Mouse (Mus musculus) kidney, adult 2 months (tissue): ENCODE results near the gene Gm10053. TPM values are rescaled to one million over a fixed set of nuclear protein-coding genes. Genes with fewer than 3 reads are reported as not detected.

Experiments
- DNase-seq: peaks from one replicate; pipeline ENCODE4 v3.0.0; 2021
- H3K27ac ChIP-seq: fragments of 200-500 bp; 2 replicates; pipeline ENCODE4 v1.5.1; 2012; ENCODE audit warnings: low read depth, low read length, control low read depth, inconsistent platforms; ENCODE audit not compliant: insufficient read depth
- H3K27me3 ChIP-seq: fragments of 200-500 bp; replicated peaks from 2 replicates; pipeline ENCODE4 v1.6.1; 2012; ENCODE audit warnings: mild to moderate bottlenecking, moderate library complexity, low read length, inconsistent platforms; ENCODE audit not compliant: control insufficient read depth, insufficient read depth
- H3K36me3 ChIP-seq: fragments of 200-500 bp; 2 replicates; pipeline ENCODE4 v1.6.1; 2012; ENCODE audit warnings: mild to moderate bottlenecking, moderate library complexity, low read length, inconsistent platforms; ENCODE audit not compliant: control insufficient read depth, insufficient read depth
- H3K4me1 ChIP-seq: fragments of 200-500 bp; 2 replicates; pipeline ENCODE4 v1.6.1; 2011; ENCODE audit warnings: low read length; ENCODE audit not compliant: control insufficient read depth, insufficient read depth
- H3K4me3 ChIP-seq: fragments of 200-500 bp; 2 replicates; pipeline ENCODE4 v1.5.1; 2011; ENCODE audit warnings: mild to moderate bottlenecking, low read depth, low read length, control low read depth; ENCODE audit not compliant: insufficient read depth
- CTCF ChIP-seq: fragments of 200-500 bp; conservative IDR thresholded peaks from 2 replicates; pipeline ENCODE4 v1.5.1; 2011; ENCODE audit warnings: low read depth, mild to moderate bottlenecking, control low read depth, low read length, moderate library complexity, mixed read lengths; ENCODE audit not compliant: insufficient read depth, insufficient read length
- POLR2A ChIP-seq: fragments of 200-500 bp; IDR thresholded peaks from one replicate; pipeline ENCODE4 v1.6.1; 2011; ENCODE audit warnings: low read depth, low read length, control low read depth
- WGBS: fragments of 180-500 bp; shearing (Covaris S2); methylation state at CpG from one replicate; pipeline ENCODE4 v1.1.7; 2018; 5-methylcytosine and 5-hydroxymethylcytosine counted together
- polyA plus RNA-seq: library from polyadenylated mRNA; depleted of rRNA; stranded (reverse); fragments of >200 nt; gene quantifications from 2 replicates; pipeline ENCODE4 v1.2.3, GENCODE M21; 2012; rRNA removed

The Gm10053 gene
- polyA plus RNA-seq, 1 experiment = 89.3 TPM

DNA sequence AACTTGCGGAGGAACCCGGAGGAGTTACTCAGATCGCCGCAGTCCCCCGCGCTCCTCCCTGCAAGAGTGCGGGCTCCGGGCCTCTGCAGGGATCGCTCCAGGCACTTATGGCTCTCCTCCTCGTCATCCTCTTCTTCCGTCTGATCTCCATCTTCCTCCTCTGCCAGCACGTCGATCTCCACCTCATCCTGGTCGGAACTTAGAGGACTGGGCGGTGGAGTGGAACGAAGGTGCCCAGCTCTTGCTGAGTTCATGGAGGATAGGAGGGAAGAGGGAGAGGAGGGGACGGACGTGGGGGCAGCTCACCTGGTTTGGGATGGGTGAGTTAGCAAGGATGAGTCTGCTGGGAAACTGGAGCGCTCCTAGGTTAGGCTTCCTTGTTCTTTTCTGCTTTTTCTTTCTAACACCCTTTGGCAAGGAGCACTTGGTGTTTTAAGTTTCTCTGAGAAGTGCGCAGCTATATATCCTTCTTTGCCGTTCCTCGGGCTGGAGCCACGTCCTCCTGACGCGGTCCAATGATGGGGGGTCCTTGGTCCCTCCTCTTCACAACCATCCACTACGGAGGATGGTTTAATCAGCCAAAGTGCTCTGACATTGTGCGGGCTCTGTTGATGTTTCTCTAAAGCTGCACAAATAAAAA is 25.2 kb downstream of the Gm10053 start, which contains the start of gene Foxd4:
Gene Foxd4 (minus strand): TSS at position 617 of the 640 bp plus-strand sequence.
- Histone ChIP-seq H3K4me1 (peaks cover 8% of the 10 kb centered on the region; the same call in 1 of the 2 replicates), H3K36me3 (no peaks in the 10 kb centered on the region), H3K27me3 (peaks cover 6% of the 10 kb centered on the region), H3K27ac (no peak within 1 kb of the TSS), H3K4me3 (peak within 1 kb of the TSS; percentile 22; the same call in 1 of the 2 replicates)
- DNase-seq = no peak
- WGBS = 2% methylated on average over 27 of the region's 27 CpGs
- TF ChIP-seq POLR2A (no peak), CTCF (no peak)

DNA sequence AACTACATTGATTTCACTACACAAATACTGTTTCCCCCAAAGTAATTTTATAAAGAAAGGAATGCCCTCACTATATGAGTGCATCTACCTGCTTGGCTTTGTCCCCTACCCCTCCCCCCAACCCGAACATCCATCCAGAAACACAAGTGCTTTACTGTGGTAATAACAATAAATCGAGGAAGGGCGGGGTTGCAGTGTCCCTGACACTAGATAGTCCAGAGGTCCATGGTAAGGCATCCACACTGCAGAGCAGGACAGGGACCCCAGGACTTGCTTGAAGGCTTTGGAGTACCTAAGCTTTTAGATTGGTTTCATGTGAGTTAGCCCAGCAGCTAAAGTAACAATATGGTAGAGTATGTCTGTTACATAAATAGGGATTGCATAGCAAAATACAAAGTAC is 26.2 kb downstream of the Gm10053 start:
- 11% methylated on average over 3 of the region's 3 CpGs for WGBS
- Histone ChIP-seq H3K27me3 (peaks cover 6% of the 10 kb centered on the region), H3K36me3 (no peaks in the 10 kb centered on the region), H3K4me3 (no peak overlapping the region), H3K27ac (no peak overlapping the region), H3K4me1 (peaks cover 8% of the 10 kb centered on the region; the same call in 1 of the 2 replicates)
- TF ChIP-seq POLR2A = no peak
- TF ChIP-seq CTCF = no peak
- no peak for DNase-seq

DNA sequence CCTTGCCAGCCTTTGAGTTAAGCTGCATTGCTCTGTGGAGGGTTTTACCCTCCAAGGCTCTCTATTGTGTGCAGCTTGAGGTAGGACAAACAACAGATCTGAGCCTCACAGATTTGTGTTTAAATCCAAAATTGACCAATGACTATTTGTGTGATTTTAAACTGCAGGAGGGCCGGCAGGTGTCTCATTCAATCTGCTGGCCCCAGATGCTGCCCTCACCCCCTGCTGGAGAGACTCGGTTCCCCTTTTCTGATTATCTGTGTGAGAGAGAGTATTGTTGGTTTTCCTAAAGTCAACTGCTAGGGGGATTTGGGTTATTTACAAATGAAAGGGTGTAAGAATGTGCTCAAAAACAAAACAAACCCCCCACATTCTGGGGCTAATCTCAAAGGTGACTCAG is 26.8 kb downstream of the Gm10053 start:
- Histone ChIP-seq H3K4me3 (no peak overlapping the region), H3K27me3 (peaks cover 6% of the 10 kb centered on the region), H3K36me3 (no peaks in the 10 kb centered on the region), H3K27ac (no peak overlapping the region), H3K4me1 (peaks cover 8% of the 10 kb centered on the region; the same call in 1 of the 2 replicates)
- no peak for TF ChIP-seq POLR2A
- WGBS = 10% methylated on average over 2 of the region's 2 CpGs
- no peak for DNase-seq

DNA sequence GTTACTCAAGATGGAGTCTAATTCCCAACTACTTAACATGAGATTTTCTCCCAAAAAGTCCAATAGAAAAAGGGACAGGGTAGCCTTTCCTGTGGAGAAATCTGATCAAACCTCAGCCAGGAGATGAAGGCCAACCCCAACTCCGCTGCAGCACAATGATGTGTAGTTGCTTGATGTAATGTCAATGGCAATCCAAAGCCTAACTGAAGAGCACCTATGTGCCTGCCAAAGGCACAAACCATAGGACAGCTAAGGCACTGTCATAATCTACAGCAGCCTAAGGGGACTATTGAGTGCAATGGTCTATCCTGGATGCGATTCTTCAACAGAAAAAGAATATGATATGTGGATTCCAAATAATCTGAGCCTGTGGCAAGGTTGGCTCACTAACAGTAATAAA is 27.3 kb downstream of the Gm10053 start:
- H3K36me3 ChIP-seq = no peaks in the 10 kb centered on the region
- H3K27ac ChIP-seq = no peak overlapping the region
- 67% methylated on average over 2 of the region's 2 CpGs for WGBS
- no peak for DNase-seq
- H3K4me3 ChIP-seq = no peak overlapping the region
- no peak for TF ChIP-seq CTCF
- no peak for TF ChIP-seq POLR2A
- peaks cover 3% of the 10 kb centered on the region for H3K27me3 ChIP-seq
- H3K4me1 ChIP-seq = peaks cover 8% of the 10 kb centered on the region; the same call in 1 of the 2 replicates

DNA sequence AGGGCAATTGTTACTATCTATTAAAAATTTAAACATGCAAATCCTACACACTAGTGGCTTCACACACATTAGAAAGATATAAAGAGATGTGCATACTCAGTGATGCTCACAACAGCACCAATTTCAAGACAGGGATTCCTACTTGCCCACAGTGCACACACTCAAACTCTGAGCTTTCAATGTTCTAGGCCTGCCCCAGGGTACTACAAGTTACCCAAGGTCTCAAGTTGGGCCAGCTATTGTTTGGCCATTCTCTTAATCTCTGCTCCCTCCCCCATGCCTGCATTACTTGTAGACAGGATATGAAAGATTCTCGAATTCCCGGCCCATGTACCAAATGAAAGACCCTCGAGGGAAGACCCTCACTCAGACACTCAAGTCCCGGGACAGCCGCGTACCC is 32.2 kb downstream of the Gm10053 start:
- 95% methylated on average over 6 of the region's 6 CpGs for WGBS
- H3K27ac ChIP-seq = no peak overlapping the region
- H3K36me3 ChIP-seq = no peaks in the 10 kb centered on the region
- no peak for TF ChIP-seq POLR2A
- TF ChIP-seq CTCF = no peak
- no peaks in the 10 kb centered on the region for H3K4me1 ChIP-seq
- no peaks in the 10 kb centered on the region for H3K27me3 ChIP-seq
- DNase-seq = no peak
- no peak overlapping the region for H3K4me3 ChIP-seq

DNA sequence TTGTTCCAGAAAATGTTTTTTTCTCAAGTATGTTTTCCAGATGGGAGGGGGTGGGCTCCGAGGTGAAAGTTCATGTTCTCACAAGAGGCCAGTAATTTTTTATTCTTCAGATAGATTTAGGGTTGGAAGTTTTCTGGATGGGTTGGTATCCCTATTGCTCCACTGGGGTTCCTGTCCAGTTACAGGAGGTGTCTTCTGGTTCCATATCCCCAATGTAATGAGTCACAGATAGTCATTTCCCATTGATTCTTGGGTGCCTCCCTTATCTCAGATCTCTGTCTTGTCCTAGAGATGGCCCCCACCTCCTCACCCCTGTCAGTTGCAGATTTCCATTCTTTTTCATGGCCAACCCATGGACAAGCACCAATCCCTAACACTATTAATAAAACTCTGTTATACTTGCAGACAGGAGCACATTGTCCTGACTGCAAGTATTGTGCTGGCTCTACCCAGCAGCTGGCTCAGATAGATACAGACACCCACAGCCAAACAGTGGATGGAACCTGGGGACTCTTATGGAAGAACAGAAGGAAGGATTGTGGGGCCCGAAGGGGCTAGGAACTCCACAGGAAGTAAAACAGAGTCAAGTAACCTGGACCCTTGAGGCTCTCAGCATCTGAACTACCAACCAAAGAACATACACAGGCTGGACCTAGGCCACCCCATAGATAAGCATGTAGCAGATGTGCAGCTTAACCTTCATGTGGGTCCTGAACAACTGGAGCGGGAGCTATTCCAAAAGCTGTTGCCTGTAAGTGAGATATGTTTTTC is 33.1 kb downstream of the Gm10053 start:
- no peak for DNase-seq

DNA sequence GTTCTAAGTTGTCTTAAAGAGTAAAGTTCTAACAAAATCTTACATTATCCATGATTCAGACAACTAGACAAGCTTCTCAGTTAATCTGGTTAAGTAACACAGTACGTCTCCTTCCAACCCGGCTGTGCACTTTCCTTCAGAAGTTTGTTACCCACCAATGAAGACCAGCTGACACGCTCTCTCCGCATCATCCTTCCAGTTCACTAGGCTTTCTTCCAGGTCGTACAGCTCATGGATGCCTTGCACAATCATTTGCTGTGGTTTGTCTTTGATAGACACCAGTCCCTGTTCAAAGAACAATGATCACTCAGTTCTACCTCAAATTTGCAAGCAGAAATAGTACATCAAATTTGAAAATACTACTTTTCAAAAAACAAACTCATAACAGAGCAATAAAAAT is 45.4 kb downstream of the Gm10053 start:
- DNase-seq = no peak
- H3K27me3 ChIP-seq = no peaks in the 10 kb centered on the region
- H3K4me1 ChIP-seq = no peaks in the 10 kb centered on the region
- H3K27ac ChIP-seq = no peak overlapping the region
- TF ChIP-seq CTCF (no peak), POLR2A (no peak)
- 89% methylated on average over 5 of the region's 5 CpGs for WGBS
- H3K4me3 ChIP-seq = no peak overlapping the region
- H3K36me3 ChIP-seq = peaks cover 3% of the 10 kb centered on the region; the same call in 1 of the 2 replicates

More for the DNA sequence above, 33.1 kb downstream of the Gm10053 start:
- no peaks in the 10 kb centered on the region for H3K36me3 ChIP-seq
- no peaks in the 10 kb centered on the region for H3K27me3 ChIP-seq
- TF ChIP-seq CTCF = no peak
- no peaks in the 10 kb centered on the region for H3K4me1 ChIP-seq
- 92% methylated on average over 3 of the region's 3 CpGs for WGBS
- no peak overlapping the region for H3K4me3 ChIP-seq
- H3K27ac ChIP-seq = no peak overlapping the region

Other genes starting within 250 kb of the Gm10053 start
- 16.0 and 17.4 TPM in 2 replicates for gene Tmem252, start 201.7 kb upstream of the Gm10053 start, polyA plus RNA-seq
- gene Pgm5, start 13.8 kb upstream of the Gm10053 start, polyA plus RNA-seq = 7.3 and 10.7 TPM in 2 replicates
- gene Foxd4, start 25.5 kb downstream of the Gm10053 start, polyA plus RNA-seq = not detected in 2 replicates
- gene Cbwd1, start 85.9 kb downstream of the Gm10053 start, polyA plus RNA-seq = 2.2 and 3.5 TPM in 2 replicates
- gene Dock8, start 123.8 kb downstream of the Gm10053 start, polyA plus RNA-seq = 17.8 and 18.4 TPM in 2 replicates